Mouse (Mus musculus): ENCODE measurements around the gene Zbtb5.

DNA sequence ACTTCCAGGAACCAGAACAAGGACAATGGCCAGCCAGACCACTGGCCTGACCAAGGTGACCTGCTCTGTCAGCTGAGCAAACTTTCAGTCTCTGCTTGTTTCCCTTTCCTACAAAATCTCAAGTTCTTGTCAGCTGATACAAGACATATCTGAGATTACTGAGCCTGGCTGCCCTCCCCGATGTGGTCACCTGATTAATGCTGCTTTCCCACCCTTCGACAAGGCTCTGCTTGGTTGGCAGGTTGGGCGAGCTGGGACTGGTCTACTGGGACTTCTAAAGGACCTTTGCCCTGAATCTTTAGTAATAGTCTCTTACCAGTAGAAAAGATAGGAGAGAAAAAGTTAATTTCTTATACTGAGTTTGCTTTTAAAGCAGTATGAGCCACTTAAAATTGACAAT lies 6.8 kb downstream of the Zbtb5 start:
- TF ChIP-seq CTCF (conservative IDR thresholded peaks at IDR 0.05; ENCODE audit: low read length) (no peak), NANOG (IDR thresholded peaks at IDR 0.05; ENCODE audit: borderline replicate concordance, low read length) (no peak), POU5F1 (IDR thresholded peaks at IDR 0.05; ENCODE audit: borderline replicate concordance, low read length) (no peak)
